Mouse (Mus musculus): Measurements from ENCODE around the gene Olfr959. TPM values are rescaled to one million over a fixed set of nuclear protein-coding genes. Genes with fewer than 3 reads are reported as not detected.
A peak's percentile ranks its signal among the peaks of the same experiment; 100 is the strongest.

Olfr959 gene
- polyA plus RNA-seq, 1 experiment from 2014 or later: not detected

- H3K27me3 ChIP-seq (ENCODE audit: insufficient read depth, low read length): no peaks in the 10 kb centered on the region
- H3K9ac ChIP-seq (ENCODE audit: low read depth, low read length): peak within 1 kb of the TSS; percentile 18; the same call in 1 of the 2 replicates
Observed at GRCm38 (mm10) chr9:39603999-39604453, 28.7 kb upstream of the Olfr959 start, which contains the start of gene AW551984. TSS of gene AW551984 (minus strand) at chr9:39604403.

DNA sequence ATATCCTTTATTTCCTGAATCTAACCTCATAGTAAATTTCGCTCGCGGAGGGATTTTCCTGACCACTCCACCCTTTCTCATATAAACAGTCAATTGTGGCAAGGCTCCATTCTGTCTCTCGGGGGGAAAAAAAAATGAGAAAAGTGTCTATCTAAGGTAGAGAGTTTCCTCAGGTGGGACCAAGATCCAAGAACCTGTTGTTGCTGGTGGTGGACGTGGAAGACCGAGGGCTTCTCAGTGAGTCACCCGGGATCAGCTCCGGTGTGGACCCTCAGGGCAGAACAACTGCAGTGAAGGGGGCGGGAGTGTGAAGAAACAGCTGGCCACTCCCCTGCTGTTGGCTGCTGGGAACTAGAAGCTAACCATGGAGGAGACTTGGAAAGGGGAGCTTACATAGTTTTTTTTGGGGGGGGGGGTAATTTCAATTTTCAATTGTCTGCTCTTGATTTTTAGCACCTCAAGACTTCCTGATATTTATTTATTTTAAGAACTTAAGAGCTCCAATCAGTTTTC is 28.0 kb upstream of the Olfr959 start:
- Histone ChIP-seq H3K27me3 (ENCODE audit: insufficient read depth, low read length) (no peaks in the 10 kb centered on the region), H3K36me3 (ENCODE audit: insufficient read depth, low read length) (no peaks in the 10 kb centered on the region), H3K9ac (ENCODE audit: low read depth, low read length) (0 out of 2 replicates have a peak overlapping the region, but pooled peaks have one; percentile 8), H3K4me2 (ENCODE audit: low read length) (peak overlapping the region; percentile 70), H3K4me1 (replicated peaks; ENCODE audit: insufficient read depth, low read length) (0 out of 2 replicates have a peak, but pooled peaks cover 3% of the 10 kb centered on the region), H3K4me3 (replicated peaks; ENCODE audit: low read depth, low read length) (peak overlapping the region; percentile 31), H3K27ac (0 out of 2 replicates have a peak overlapping the region, but pooled peaks have one; percentile 1), H3K9me3 (replicated peaks; ENCODE audit: low read length) (no peaks in the 10 kb centered on the region)
- DNase-seq (ENCODE audit: low spot score) (peak; percentile 74), ATAC-seq (replicated peaks; ENCODE audit: low FRiP score, low read depth) (peak; percentile 59; the same call in 1 of the 2 replicates)
- under 1% methylated on average over 9 of the region's 9 CpGs for WGBS
- TF ChIP-seq CTCF (IDR thresholded peaks at IDR 0.05; ENCODE audit: low read depth): no peak

More at GRCm38 (mm10) chr9:39603999-39604453, 28.7 kb upstream of the Olfr959 start, which contains the start of gene AW551984:
- WGBS: 0% methylated on average over 8 of the region's 8 CpGs
- no peak for TF ChIP-seq CTCF (IDR thresholded peaks at IDR 0.05; ENCODE audit: low read depth)
- H3K9me3 ChIP-seq (replicated peaks; ENCODE audit: low read length): no peaks in the 10 kb centered on the region
- no peaks in the 10 kb centered on the region for H3K36me3 ChIP-seq (ENCODE audit: insufficient read depth, low read length)
- DNase-seq (ENCODE audit: low spot score): peak; percentile 42
- peak within 1 kb of the TSS; percentile 70 for H3K4me2 ChIP-seq (ENCODE audit: low read length)
- no peak for ATAC-seq (replicated peaks; ENCODE audit: low FRiP score, low read depth)
- 0 out of 2 replicates have a peak, but pooled peaks cover 3% of the 10 kb centered on the region for H3K4me1 ChIP-seq (replicated peaks; ENCODE audit: insufficient read depth, low read length)
- H3K4me3 ChIP-seq (replicated peaks; ENCODE audit: low read depth, low read length): peak within 1 kb of the TSS; percentile 31
- 0 out of 2 replicates have a peak within 1 kb of the TSS, but pooled peaks have one; percentile 1 for H3K27ac ChIP-seq

GRCm38 (mm10) chr9:39602536-39603332 is 27.4 kb upstream of the Olfr959 start:
- peak overlapping the region; percentile 31 for H3K4me3 ChIP-seq (replicated peaks; ENCODE audit: low read depth, low read length)
- no peak for TF ChIP-seq CTCF (IDR thresholded peaks at IDR 0.05; ENCODE audit: low read depth)
- 0 out of 2 replicates have a peak overlapping the region, but pooled peaks have one; percentile 8 for H3K9ac ChIP-seq (ENCODE audit: low read depth, low read length)
- ATAC-seq (replicated peaks; ENCODE audit: low FRiP score, low read depth) (peak; percentile 74; the same call in 1 of the 2 replicates), DNase-seq (ENCODE audit: low spot score) (peak; percentile 57)
- H3K27me3 ChIP-seq (ENCODE audit: insufficient read depth, low read length): no peaks in the 10 kb centered on the region
- 0 out of 2 replicates have a peak, but pooled peaks cover 3% of the 10 kb centered on the region for H3K4me1 ChIP-seq (replicated peaks; ENCODE audit: insufficient read depth, low read length)
- peak overlapping the region; percentile 70 for H3K4me2 ChIP-seq (ENCODE audit: low read length)
- under 1% methylated on average over 19 of the region's 19 CpGs for WGBS
- H3K9me3 ChIP-seq (replicated peaks; ENCODE audit: low read length): no peaks in the 10 kb centered on the region
- H3K36me3 ChIP-seq (ENCODE audit: insufficient read depth, low read length): no peaks in the 10 kb centered on the region
- 0 out of 2 replicates have a peak overlapping the region, but pooled peaks have one; percentile 1 for H3K27ac ChIP-seq

DNA sequence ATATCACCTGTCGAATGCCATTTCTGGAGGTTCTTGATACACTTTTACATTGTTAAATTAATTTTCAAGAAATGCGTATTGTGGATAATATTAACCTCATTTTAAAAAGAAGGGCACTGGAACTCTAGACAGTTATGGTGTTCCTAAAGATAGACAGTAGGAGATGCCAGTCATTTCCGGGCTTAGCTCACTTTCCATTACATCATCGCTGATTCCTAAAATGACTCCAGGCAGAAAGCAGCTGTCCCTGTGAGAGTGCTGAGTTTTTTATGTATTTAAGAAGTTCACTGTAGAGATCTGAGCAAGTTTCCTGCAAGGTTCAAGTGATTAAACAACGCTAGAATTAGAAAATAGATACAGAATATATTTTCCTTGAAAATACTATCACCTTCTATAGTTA is 1.7 kb upstream of the Olfr959 start:
- no peak for ATAC-seq (replicated peaks; ENCODE audit: low FRiP score, low read depth)
- H3K27ac ChIP-seq: no peak overlapping the region
- no peak overlapping the region for H3K4me2 ChIP-seq (ENCODE audit: low read length)
- H3K4me1 ChIP-seq (replicated peaks; ENCODE audit: insufficient read depth, low read length): no peaks in the 10 kb centered on the region
- H3K9ac ChIP-seq (ENCODE audit: low read depth, low read length): no peak overlapping the region
- H3K4me3 ChIP-seq (replicated peaks; ENCODE audit: low read depth, low read length): no peak overlapping the region
- H3K36me3 ChIP-seq (ENCODE audit: insufficient read depth, low read length): no peaks in the 10 kb centered on the region
- H3K9me3 ChIP-seq (replicated peaks; ENCODE audit: low read length): no peaks in the 10 kb centered on the region
- TF ChIP-seq CTCF (IDR thresholded peaks at IDR 0.05; ENCODE audit: low read depth): no peak
- no peak for DNase-seq (ENCODE audit: low spot score)
- WGBS: 87% methylated on average over 5 of the region's 5 CpGs
- no peaks in the 10 kb centered on the region for H3K27me3 ChIP-seq (ENCODE audit: insufficient read depth, low read length)

DNA sequence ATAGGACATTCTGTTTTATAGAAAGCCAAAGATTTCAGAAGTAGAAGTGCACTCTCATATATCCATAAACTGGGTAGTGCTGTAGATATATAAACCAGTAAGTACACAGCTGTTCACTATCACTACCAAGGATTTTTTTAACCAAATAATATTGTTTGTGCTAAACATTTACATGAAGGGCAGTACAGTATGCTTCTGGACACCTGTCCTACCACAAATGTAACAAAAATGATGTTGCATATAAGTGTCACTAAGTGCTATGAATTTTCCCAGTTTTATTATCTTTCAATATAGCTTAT is 17.1 kb downstream of the Olfr959 start:
- no peak overlapping the region for H3K9ac ChIP-seq (ENCODE audit: low read depth, low read length)
- no peak overlapping the region for H3K27ac ChIP-seq
- no peak overlapping the region for H3K4me2 ChIP-seq (ENCODE audit: low read length)
- H3K27me3 ChIP-seq (ENCODE audit: insufficient read depth, low read length): no peaks in the 10 kb centered on the region
- no peaks in the 10 kb centered on the region for H3K9me3 ChIP-seq (replicated peaks; ENCODE audit: low read length)
- no peak for ATAC-seq (replicated peaks; ENCODE audit: low FRiP score, low read depth)
- H3K4me1 ChIP-seq (replicated peaks; ENCODE audit: insufficient read depth, low read length): no peaks in the 10 kb centered on the region
- H3K4me3 ChIP-seq (replicated peaks; ENCODE audit: low read depth, low read length): no peak overlapping the region
- no peak for TF ChIP-seq CTCF (IDR thresholded peaks at IDR 0.05; ENCODE audit: low read depth)
- DNase-seq (ENCODE audit: low spot score): no peak
- no peaks in the 10 kb centered on the region for H3K36me3 ChIP-seq (ENCODE audit: insufficient read depth, low read length)

DNA sequence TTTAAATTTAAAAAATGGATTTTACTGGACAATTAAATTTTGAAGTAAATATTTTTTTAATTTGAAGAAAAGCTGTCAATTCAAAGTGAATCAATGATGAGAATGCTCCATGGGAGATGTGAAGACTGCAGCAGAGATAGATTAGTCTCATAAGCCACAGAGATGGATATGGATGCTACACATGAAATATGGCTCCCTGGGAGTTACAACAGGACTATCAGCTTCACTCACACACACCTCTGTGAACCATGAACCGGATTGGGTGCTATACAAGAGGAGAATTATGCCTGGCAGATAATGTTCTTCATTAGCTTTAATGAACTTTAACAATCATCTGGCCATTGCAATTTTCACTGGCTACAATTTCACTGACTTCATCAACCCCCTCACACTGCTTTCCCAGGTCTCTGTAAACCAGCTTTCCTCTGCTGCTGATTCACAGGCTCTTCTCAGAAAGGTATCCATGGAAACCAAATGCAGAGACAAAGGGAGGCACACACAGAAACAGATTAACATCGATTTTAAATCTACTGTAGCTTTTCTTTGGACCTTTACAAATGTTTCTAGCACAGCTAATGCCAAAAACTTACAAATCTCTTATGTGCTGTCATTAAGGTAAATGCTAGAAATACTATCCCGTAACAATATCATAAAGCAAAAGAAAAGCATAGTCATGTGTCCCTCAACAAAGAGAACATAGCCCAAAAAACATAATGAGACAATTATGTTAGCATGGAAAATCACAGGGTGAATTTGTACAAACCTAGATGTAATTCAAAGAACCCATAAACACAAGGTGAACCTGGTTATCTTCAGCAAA is 17.6 kb downstream of the Olfr959 start:
- H3K4me2 ChIP-seq (ENCODE audit: low read length): no peak overlapping the region
- no peak overlapping the region for H3K9ac ChIP-seq (ENCODE audit: low read depth, low read length)
- no peaks in the 10 kb centered on the region for H3K36me3 ChIP-seq (ENCODE audit: insufficient read depth, low read length)
- no peak overlapping the region for H3K4me3 ChIP-seq (replicated peaks; ENCODE audit: low read depth, low read length)
- no peaks in the 10 kb centered on the region for H3K9me3 ChIP-seq (replicated peaks; ENCODE audit: low read length)
- 54% methylated on average over 3 of the region's 3 CpGs for WGBS
- DNase-seq (ENCODE audit: low spot score): no peak
- H3K4me1 ChIP-seq (replicated peaks; ENCODE audit: insufficient read depth, low read length): no peaks in the 10 kb centered on the region
- no peaks in the 10 kb centered on the region for H3K27me3 ChIP-seq (ENCODE audit: insufficient read depth, low read length)
- ATAC-seq (replicated peaks; ENCODE audit: low FRiP score, low read depth): no peak
- TF ChIP-seq CTCF (IDR thresholded peaks at IDR 0.05; ENCODE audit: low read depth): no peak
- no peak overlapping the region for H3K27ac ChIP-seq
